Mouse (Mus musculus): ENCODE results near the gene Tsc22d4.

The Tsc22d4 gene

GRCm38 (mm10) chr5:137788946-137789531 is 43.5 kb downstream of the Tsc22d4 start:
- DNase-seq (ENCODE audit: low read depth) = no peak

- no peak for DNase-seq (ENCODE audit: low read depth)
Measured at GRCm38 (mm10) chr5:137791553-137791952, 46.0 kb downstream of the Tsc22d4 start.

GRCm38 (mm10) chr5:137796606-137797005 is 51.1 kb downstream of the Tsc22d4 start:
- no peak for DNase-seq (ENCODE audit: low read depth)

GRCm38 (mm10) chr5:137800917-137801316 is 55.4 kb downstream of the Tsc22d4 start:
- DNase-seq (ENCODE audit: low read depth) = no peak

GRCm38 (mm10) chr5:137806158-137806557 is 60.6 kb downstream of the Tsc22d4 start:
- no peak for DNase-seq (ENCODE audit: low read depth)

- DNase-seq (ENCODE audit: low read depth) = no peak
Measured at GRCm38 (mm10) chr5:137808316-137808715, 62.8 kb downstream of the Tsc22d4 start.

- DNase-seq (ENCODE audit: low read depth) = no peak
Measured at GRCm38 (mm10) chr5:137817466-137818222, 72.1 kb downstream of the Tsc22d4 start.
